Mouse (Mus musculus) ES-E14 (cell line): ENCODE results near the gene Rwdd2a.
"Not testable (repeated sequence)": the region's sequence is repeated elsewhere in the genome, so short reads cannot be mapped to it uniquely, and the experiment has no call there.

ENCODE experiments used
- HCFC1 ChIP-seq: IDR thresholded peaks from 2 replicates; pipeline ENCODE4 v1.6.1; 2012; ENCODE audit warnings: low read length, inconsistent platforms, borderline replicate concordance; ENCODE audit not compliant: insufficient read depth
- MAFK ChIP-seq: IDR thresholded peaks from 2 replicates; pipeline ENCODE4 v1.6.1; 2014; ENCODE audit warnings: mild to moderate bottlenecking, low read depth, low read length, inconsistent platforms; ENCODE audit not compliant: insufficient read depth
- ZNF384 ChIP-seq: IDR thresholded peaks from 2 replicates; pipeline ENCODE4 v1.6.1; 2012; ENCODE audit warnings: low read depth, low read length, inconsistent platforms

DNA sequence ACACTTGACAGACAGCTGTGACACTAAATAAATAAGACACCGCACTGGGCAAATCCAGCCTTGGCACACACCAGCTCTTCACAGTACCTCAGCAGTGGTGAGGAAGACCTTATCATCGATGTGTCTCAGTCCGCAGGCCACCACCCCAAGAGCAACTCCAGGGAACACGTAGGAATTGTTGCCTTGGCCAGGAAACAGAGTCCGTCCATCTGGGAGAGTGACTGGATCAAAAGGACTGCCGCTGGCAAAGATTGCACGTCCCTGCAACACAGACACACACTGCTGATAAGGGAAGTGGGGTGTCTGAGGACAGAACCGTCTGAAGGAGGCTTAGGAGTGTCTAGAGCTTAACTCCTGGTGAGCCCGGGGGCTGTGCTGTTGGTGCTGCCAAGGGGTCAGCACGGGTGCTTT is 22.6 kb downstream of the Rwdd2a start:
- not testable (repeated sequence) for TF ChIP-seq MAFK, HCFC1, ZNF384
